Mouse (Mus musculus): ENCODE measurements around the gene Psg16.

GRCm38 (mm10) chr7:17050933-17051594 is 22.8 kb upstream of the Psg16 start:
- TF ChIP-seq CTCF (IDR thresholded peaks at IDR 0.05; ENCODE audit: low read depth, low read length) (peak; percentile 88), POLR2A (IDR thresholded peaks at IDR 0.05; ENCODE audit: insufficient read depth, low read length) (no peak)
